Mouse (Mus musculus) urinary bladder, postnatal 10 days (tissue): ENCODE measurements around the gene Arhgef28.

ENCODE experiments used
- DNase-seq: peaks from one replicate; pipeline ENCODE4 v3.0.0; 2022; ENCODE audit warnings: low spot score

Gene Arhgef28

GRCm38 (mm10) chr13:97966077-97966476, 240.2 kb downstream of the Arhgef28 start:
- no peak for DNase-seq

GRCm38 (mm10) chr13:97964892-97965424, 241.3 kb downstream of the Arhgef28 start:
- DNase-seq: no peak

DNA sequence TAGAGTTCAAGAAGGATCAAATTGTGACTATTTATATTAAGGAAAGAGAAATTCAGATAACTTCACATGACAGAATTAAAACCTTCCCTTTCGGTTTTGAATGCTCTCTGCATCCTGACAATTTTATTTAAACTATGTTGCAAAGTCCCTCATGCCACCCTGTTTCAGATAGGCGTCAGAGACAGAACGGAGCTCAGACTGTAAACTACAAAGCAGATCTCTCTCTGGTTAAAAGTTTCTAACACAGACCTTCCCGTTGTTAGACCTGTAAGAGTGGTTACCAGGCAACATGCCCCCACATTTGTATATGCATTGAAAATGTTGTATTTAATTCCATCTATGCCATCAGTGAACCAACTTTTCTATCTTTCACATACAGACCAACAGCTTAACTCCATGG, 246.1 kb downstream of the Arhgef28 start:
- DNase-seq: no peak

GRCm38 (mm10) chr13:97959394-97959888, 246.8 kb downstream of the Arhgef28 start:
- DNase-seq: no peak

- DNase-seq: no peak
These were observed 250.5 kb downstream of the Arhgef28 start for GRCm38 (mm10) chr13:97955759-97956158.

GRCm38 (mm10) chr13:97954956-97955496, 251.2 kb downstream of the Arhgef28 start:
- DNase-seq: no peak

DNA sequence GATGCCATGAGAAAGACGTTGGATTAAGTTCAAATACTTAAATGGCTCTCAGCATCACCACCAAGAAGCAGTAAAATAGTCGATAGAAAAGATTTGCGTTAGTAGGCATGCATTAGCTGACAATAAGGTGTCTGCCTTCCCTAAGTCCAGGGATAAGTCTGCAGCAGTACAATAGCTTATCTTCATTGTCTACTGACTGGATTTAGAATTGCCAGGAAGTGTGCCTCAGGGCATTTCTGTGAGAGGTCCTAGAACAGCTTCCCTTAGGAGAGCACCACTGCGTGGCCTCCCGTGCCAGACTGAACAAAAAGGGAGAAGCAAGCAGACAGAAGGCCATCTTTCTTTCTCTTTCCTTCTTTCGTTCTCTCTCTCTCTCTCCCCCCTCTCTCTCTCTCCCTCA, 252.2 kb downstream of the Arhgef28 start:
- DNase-seq: no peak

- no peak for DNase-seq
These were observed 252.7 kb downstream of the Arhgef28 start for GRCm38 (mm10) chr13:97953526-97953925.

GRCm38 (mm10) chr13:97948856-97949255, 257.4 kb downstream of the Arhgef28 start:
- no peak for DNase-seq

DNA sequence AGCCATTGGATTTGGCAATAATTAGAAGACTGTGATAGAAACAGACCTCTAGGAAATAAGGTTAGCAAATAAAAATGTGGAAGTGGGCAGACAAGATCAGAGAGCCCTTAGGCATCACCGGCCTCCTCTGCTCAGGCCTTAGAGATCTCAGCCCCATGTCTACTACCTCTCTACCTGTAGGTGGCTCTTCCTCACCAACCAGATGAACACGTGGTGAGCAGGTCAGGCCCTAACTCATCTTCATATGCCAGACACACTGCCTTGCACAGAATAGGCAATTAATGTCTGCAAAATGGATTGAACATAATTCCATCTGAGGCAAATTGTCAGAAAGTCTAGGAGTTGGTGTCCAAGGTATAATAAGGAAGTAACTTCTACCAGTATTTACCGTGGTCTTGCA, 258.6 kb downstream of the Arhgef28 start:
- no peak for DNase-seq

DNA sequence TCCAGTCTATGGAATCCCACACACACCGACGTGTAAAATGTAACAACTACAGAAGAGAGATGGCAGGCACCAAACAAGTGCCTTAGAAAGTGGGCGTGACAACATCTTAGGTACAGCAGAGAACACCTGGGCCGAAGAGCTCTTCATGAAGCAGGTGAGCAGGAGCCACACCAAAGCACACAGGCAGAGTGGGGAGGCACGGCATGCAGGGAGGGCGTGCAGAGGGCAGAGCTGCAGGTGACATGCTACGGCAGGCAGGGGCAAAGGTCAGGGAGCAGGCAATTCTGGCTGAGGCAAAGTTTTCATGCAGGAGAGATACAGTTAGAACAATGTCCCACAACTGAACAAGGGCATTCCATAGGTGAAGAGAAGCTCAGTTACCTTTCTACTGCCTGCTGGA, 259.8 kb downstream of the Arhgef28 start:
- DNase-seq: no peak

DNA sequence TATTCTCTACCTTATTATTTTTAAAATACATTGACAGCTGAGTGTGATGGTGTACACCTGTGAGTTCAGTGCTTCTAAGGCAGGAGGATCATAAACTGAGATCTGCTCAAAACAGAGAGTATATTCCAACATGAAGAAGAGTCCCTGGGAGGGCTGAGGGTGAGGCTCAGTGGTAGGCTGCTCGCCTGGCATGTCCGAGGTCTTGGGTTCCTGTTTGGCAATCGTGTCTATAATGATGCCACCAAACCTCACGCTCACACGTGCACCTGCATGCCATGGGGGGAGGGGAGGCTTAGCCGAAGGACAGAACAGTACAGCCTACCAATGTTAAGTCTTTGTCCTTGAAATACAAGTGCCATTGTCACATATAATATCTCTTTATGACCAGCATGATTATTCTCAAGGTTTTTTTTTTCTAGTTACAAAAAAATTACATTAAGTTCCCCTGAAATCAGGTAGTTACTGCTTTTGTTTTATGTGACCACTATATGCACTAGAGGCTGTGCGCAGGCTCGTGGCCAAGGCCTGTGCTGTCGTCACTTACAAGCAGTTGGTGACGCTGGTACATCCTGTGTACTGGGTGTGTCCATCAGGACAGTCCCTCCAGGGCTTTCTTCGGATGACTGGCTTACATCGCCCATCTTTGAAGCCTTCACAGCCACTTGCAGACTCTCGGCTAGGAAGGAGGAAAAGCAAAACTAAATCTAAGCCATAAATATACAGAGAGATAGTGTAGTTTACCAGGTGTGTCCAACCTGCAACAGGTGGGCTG, 264.1 kb downstream of the Arhgef28 start:
- DNase-seq: no peak

- no peak for DNase-seq
These were observed 265.1 kb downstream of the Arhgef28 start for GRCm38 (mm10) chr13:97941099-97941498.

DNA sequence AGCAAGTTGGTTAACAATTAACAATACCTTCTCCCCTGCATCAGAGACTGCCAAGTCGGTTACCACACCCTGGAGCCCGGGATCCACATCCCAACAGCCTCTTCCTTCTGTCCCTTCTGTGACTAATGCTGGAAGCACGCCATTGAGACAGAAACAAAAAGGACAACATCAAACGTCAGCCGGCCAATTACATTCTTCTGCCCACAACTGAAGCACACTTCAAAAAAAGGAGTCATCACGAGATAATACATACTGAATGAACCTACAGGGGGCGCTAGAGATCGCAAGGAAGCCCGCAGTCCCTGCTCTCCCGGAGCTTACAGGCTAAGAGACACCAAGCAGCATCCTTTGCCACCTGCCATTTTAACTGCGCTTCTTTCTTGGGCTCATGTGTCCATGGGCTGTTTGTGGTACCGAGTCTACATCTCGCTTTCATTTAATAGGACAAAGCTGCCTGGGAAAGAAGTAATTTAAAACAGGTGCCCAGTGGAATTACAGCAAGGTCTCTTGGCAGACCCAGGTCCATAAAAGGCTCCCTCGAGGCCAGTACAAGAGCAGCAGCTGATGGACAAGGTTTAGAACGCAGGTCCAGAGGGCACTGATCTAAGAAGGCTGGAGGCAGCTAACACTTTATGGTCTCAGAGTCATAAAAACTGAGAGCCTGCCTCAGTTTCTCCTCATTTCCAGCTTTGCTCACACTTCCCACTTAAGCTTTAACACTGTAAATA, 266.6 kb downstream of the Arhgef28 start:
- no peak for DNase-seq

- DNase-seq: peak; percentile 79
These were observed 267.5 kb downstream of the Arhgef28 start for GRCm38 (mm10) chr13:97938596-97939297.

DNA sequence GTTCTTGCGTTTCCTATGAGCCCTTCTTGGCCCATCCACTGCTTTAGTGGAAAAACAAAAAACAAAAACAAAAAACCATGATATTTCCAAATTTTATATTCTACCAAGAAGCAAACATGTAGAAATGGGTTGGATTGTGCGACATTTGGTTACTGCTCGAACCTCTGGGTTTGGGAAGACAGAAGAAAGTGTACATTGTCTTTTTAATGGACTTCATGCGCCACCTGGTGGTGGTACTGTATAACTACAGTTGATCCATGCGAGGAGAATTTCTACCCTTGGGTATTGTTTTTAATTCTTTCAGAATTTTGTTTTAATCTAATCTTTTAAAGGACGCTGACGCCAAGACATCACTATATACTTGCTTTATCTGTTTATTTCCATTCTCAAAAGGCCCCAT, 268.3 kb downstream of the Arhgef28 start:
- no peak for DNase-seq

- DNase-seq: no peak
These were observed 278.1 kb downstream of the Arhgef28 start for GRCm38 (mm10) chr13:97928135-97928497.

GRCm38 (mm10) chr13:97927376-97928134, 278.7 kb downstream of the Arhgef28 start:
- no peak for DNase-seq

DNA sequence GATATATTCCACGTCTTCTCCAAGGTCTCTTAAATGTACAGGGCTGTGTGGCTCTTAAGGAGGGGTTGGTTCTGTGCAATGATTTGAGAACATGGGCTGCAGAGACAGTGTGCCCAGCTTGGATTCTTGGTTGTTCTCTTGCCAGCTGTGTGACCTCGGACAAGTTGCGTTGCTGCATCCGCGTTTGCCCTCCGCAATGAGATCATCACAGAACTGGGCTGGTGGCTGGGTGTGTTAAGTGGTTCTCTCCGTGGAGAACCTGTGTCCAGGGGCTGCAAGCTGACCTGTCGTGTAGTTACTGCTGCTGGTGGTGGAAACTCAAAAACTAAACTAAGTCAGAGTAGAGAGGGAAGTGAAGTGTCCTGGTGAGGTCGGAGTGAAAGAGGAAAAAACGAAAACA, 279.9 kb downstream of the Arhgef28 start:
- no peak for DNase-seq

DNA sequence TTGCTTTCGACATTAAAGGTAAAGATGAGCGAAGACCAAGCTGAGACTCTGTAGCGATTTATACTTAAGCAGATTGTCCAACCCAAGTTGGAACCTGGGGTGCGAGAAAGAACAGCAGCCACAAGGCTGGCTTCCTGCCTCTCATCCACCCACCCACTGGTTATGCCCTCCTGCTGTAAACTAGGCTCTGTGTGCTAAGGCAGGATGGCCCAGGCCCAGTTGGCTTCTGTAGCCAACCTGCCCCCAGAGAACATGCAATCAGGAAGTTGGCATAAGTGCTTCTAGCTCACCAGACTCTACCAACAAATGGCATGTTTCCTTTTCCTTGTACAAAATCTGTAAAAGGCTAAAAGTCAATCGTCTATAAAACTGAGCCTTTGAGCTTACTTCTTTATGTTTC, 283.2 kb downstream of the Arhgef28 start:
- no peak for DNase-seq

GRCm38 (mm10) chr13:97919590-97919989, 286.6 kb downstream of the Arhgef28 start:
- no peak for DNase-seq
